Comparison of ENCODE assay signal across 11 mouse cellular contexts in the genomic region with DNA sequence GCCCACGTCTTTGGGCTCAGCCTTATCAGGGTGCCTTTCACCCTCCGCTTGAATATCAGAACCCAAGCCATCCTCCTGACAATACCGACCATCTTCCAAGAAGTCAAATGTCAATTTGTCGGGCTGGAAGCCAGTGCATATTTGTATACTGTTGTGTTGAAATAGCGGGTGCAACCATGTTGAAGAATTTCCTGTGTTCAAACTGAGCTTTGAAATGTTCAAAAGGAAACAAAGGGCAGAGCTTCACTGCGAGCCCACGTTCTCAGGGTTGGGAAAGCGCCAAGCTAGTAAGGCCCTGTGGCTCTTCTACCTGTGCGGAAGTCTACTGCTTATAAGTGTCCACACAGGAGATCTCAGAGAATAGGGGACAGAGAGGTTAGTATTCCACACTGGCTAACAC.
DNase-seq lines count a peak whose midpoint lies in the region; ATAC-seq and TF ChIP-seq lines count a peak whose summit lies in the region.
"Had no signal": no experiment of that assay in that cellular context is flagged by ENCODE, and none has a peak within 500 bp of the region (broad histone marks: within the 10 kb centered on the region; RNA-seq: fewer than 3 reads in every experiment).

No protein-coding gene starts in this region.

- no peak for TF ChIP-seq POLR2A in spleen, adult 2 months (IDR thresholded peaks at IDR 0.05; ENCODE audit: low read depth, low read length)

- peak; percentile 24 for DNase-seq in adrenal gland, postnatal 10 days
- DNase-seq in adrenal gland, adult 18-20 months (ENCODE audit: low spot score in 2 of 2), result no peak
- no peak for DNase-seq in spleen, adult 2 months (ENCODE audit: low read depth in 1 of 2, low spot score in 2 of 2)
- no peak for DNase-seq in spleen, postnatal 10 days (ENCODE audit: low spot score in 2 of 2)
- no peak for DNase-seq in liver, postnatal 0 days
- peak; percentile 39 for DNase-seq in thymus, postnatal 4 days
- no peak for DNase-seq in adrenal gland, postnatal 36 days
- no peak for DNase-seq in layer of hippocampus, adult 11-12 months (ENCODE audit: low spot score)

- H3K36me3 ChIP-seq in spleen, adult 2 months (ENCODE audit: control insufficient read depth, insufficient read depth, low read length), result no peaks in the 10 kb centered on the region
- H3K36me3 ChIP-seq in liver, postnatal 0 days (replicated peaks; ENCODE audit: insufficient read depth, low read length), result no peaks in the 10 kb centered on the region; the same call in 1 of the 2 replicates

- no peak for TF ChIP-seq CTCF in spleen, adult 2 months (IDR thresholded peaks at IDR 0.05; ENCODE audit: extremely low read depth, insufficient read depth, insufficient read length, insufficient replicate concordance)
- TF ChIP-seq CTCF in liver, postnatal 0 days (IDR thresholded peaks at IDR 0.05; ENCODE audit: low read depth), result no peak

- peaks cover 30% of the 10 kb centered on the region for H3K4me1 ChIP-seq in spleen, adult 2 months (ENCODE audit: control insufficient read depth, insufficient read depth, insufficient read length)
- H3K4me1 ChIP-seq in liver, postnatal 0 days (ENCODE audit: insufficient read depth), result peaks cover 29% of the 10 kb centered on the region

- ATAC-seq in liver, postnatal 0 days, result peak; percentile 41

- no peak overlapping the region for H3K4me3 ChIP-seq in spleen, adult 2 months (ENCODE audit: extremely low read depth, insufficient read depth, insufficient read length)
- no peak overlapping the region for H3K4me3 ChIP-seq in liver, postnatal 0 days (ENCODE audit: low read depth, low read length)
- H3K4me3 ChIP-seq: layer of hippocampus, adult 2 months; myocyte had no signal

- H3K27ac ChIP-seq in spleen, adult 2 months (ENCODE audit: insufficient read depth, low read length), result 0 out of 2 replicates have a peak overlapping the region, but pooled peaks have one; percentile 5
- peak overlapping the region; percentile 64; the same call in 1 of the 2 replicates for H3K27ac ChIP-seq in liver, postnatal 0 days (ENCODE audit: low read depth)
- H3K27ac ChIP-seq: layer of hippocampus, adult 2 months; macrophage had no signal

- peak; percentile 25; the same call in 1 of the 2 replicates for TF ChIP-seq EP300 in liver, postnatal 0 days (IDR thresholded peaks at IDR 0.05; ENCODE audit: low read depth)

- WGBS in spleen, adult 2 months, result 69% methylated on average over 9 of the region's 9 CpGs
- WGBS in liver, postnatal 0 days (ENCODE audit: insufficient replicate concordance), result 42% methylated on average over 9 of the region's 9 CpGs

- H3K27me3 ChIP-seq in spleen, adult 2 months (ENCODE audit: control insufficient read depth, insufficient read depth, low read length), result no peaks in the 10 kb centered on the region
- H3K27me3 ChIP-seq in liver, postnatal 0 days (ENCODE audit: insufficient read depth, low read length), result no peaks in the 10 kb centered on the region

- H3K9me3 ChIP-seq in liver, postnatal 0 days (ENCODE audit: low read length), result no peaks in the 10 kb centered on the region

- no peak overlapping the region for H3K9ac ChIP-seq in liver, postnatal 0 days (replicated peaks)

- no peak overlapping the region for H3K4me2 ChIP-seq in liver, postnatal 0 days (ENCODE audit: low read depth, low read length)

Comparison
In these comparisons a context has a peak if more than half of its experiments do, and no peak if none do; other contexts are left out.
1. DNase-seq: peak in adrenal gland, postnatal 10 days (single experiment) and thymus, postnatal 4 days (single experiment); none in adrenal gland, adult 18-20 months (0 of 2), spleen, adult 2 months (0 of 2), spleen, postnatal 10 days (0 of 2), liver, postnatal 0 days (single experiment), adrenal gland, postnatal 36 days (0 of 2) and layer of hippocampus, adult 11-12 months (single experiment).